Mouse (Mus musculus) spleen, postnatal 36 days (tissue): ENCODE data around the gene Add3.

Experiments
- DNase-seq, 2 experiments: peaks; one replicate each; pipeline ENCODE4 v3.0.0; 2022; ENCODE audit warnings: low spot score in 2 of 2, mixed read lengths in 1 of 2

Gene Add3

DNA sequence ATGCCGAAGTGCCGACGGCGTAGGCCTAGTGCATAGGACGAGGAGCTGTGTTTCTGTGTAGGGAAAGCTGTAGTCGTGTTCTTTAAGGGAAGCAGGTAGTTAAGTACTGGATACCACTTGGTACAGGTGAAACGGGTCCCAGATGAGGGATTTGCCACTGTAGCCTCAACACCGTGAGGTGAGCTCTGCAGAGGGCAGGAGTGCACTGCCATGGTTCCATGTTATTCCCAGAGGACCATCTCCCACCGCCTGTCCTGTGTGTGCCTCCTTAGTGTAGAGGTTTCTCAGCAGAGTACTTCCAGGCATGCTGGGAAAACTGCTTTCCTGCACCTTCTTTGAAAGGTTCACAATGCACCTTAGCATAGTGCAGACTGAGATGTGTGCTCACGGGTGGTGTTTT is 26.1 kb downstream of the Add3 start:
- no peak for DNase-seq

DNA sequence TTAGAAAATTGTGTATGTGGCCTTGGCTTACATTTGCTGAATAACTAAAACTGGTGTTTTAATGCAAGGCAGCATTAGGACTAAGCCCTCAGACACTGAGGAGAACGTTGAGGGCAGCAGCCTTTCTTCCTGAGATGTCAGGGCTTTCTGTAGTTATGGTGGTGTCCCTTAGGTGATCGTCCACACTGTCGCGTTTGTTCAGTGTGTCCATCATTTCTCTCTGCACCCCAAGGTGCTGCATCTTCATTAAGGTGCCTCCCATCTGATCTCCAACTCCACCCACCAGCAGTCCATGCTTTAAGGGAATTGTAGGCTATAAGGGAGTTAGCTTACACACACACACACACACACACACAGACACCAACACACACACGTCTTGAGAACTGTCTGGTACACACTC is 28.3 kb downstream of the Add3 start:
- no peak for DNase-seq

DNA sequence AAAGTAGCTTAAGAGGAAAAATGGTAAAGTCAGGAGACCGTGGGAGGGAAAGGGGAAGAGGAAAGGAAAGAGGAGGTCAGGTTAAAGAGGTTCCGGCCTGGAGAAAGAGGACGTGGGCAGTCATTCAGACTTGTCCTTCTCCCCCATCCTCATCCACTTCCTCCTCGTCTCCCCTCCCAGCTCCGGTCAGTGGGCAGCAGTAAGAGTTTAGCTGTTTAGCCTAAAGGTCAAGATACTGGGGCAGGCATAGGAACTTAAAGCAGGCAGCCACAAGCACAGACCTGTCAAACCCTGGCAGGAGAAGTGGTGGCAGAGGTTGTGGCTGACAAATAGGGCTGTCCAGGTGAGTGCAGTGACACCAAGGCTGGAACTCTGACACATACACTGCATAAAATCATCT is 30.4 kb downstream of the Add3 start:
- DNase-seq: no peak

DNA sequence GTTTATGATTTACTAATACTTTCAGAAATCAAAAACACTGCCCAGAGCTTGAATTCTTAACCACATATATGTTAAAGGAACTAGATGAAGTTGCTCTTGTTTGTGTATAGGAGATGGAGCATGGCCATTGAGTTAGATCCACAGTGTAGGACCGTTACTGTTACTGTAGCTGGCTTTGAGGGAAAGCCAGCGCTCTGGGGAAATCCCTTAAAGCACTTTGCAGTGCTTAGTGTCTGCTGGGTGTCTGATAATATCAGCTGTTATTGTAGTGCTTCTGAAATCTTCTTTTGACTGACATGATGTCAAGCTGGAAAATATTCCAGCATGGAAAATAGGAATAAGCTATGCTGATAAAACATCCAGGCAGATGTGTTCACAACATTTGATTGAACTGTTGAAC is 33.8 kb downstream of the Add3 start:
- DNase-seq: no peak

DNA sequence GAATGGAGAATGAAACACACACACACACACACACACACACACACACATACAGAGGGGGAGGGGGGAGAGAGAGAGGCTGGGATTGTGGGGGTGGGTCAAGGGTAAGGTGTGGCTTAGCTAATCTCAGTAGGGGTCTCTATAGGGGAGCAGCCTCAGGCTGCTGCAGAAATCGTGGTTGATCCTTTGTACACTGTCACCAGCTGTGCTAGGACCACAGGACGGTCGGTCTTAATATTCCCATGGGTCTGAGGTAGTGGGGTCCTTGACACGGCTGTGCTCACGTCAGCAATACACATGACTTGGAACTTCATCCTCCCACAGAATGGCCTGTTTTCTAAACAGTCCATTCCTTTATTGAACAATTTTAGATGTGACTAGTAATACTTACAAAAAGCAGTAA is 35.3 kb downstream of the Add3 start:
- DNase-seq: no peak

DNA sequence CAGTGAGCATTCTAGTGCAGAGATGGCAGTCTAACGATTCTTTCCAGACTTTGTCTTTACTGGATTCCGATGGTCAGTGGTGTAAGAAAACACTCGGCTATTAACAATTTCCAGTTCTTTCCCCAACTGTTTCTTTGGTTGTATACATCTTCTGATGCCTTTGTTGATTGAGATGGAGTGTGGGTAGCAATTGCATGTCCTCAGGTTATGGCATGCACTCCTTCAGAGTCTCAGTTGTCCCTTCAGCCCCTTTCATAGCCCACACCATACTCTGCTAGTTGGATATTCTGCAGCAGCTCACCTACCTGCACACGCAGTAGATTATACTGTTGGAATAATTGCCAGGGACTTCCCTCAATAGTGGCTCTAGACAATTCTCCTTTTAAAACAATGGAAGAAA is 36.3 kb downstream of the Add3 start:
- DNase-seq: no peak

DNA sequence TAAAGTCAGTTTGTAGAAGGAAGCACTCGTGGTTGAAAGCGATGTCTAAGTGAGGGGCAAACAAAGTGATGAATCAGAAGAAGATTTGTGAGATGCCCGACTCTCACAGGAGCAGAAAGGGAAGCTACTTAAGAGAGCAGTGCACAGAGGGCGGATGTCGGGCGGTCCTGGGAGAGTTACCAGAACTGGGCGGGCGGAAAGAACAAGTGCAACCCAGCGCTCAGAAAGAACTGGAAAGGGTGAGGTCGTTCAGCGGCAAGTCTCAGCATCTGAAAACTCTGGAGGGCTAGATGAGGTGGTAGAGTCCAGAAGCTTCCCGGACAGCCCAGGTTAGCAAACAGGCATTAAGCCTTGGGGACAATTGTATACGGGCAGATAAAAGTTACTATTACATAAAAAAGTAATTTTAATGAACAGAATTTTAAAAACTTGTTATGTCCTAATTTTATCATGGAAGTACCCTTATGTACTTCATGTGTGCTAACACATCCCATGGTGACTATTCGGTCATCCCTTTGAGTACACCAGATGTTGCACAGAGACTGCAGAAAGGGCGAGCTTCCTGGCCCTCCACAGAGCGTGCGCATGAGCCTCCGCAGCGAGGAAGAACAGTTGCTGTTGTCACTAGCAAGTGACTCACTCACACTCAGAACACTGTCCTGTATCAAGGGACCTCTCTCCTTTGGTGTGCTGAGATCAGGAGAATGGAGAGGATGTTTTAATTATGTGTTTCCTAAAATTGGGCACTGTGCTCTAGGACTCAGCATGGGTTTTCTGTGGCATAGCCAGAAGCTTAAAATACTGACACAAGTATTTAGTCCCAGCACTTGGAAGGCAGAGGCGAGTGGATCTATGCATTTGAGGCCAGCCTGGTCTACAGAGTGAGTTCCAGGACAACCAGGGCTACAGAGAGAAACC is 38.6 kb downstream of the Add3 start:
- DNase-seq: no peak

DNA sequence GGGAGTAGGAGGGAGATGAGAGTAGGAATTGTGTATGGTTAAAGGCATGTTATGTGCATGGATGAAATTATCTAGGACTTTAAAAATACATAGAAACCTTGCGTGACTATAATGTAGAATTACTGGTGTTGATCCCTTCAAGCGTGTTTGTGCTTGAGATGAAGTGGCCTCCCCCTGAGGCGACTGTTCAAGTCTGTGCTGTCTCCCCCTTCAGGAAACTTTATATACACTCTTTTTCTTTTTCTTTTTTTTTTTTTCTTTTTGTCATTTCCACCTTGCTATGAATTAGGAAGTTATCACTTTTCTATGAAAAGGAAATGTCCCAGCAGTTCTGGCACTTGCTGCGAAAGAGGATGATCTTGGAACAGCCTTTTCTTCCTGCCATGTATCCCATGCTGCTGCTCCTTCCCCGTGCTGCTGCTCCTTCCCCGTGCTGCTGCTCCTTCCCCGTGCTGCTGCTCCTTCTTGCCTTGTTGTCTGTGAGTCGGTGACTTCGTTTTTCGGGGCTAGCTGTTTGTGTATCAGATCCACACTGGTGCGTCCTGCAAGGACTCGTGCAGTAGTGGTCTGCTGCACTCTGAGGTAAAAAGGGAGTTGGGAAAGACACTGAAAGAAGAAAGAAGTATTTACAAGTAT is 40.0 kb downstream of the Add3 start:
- no peak for DNase-seq

DNA sequence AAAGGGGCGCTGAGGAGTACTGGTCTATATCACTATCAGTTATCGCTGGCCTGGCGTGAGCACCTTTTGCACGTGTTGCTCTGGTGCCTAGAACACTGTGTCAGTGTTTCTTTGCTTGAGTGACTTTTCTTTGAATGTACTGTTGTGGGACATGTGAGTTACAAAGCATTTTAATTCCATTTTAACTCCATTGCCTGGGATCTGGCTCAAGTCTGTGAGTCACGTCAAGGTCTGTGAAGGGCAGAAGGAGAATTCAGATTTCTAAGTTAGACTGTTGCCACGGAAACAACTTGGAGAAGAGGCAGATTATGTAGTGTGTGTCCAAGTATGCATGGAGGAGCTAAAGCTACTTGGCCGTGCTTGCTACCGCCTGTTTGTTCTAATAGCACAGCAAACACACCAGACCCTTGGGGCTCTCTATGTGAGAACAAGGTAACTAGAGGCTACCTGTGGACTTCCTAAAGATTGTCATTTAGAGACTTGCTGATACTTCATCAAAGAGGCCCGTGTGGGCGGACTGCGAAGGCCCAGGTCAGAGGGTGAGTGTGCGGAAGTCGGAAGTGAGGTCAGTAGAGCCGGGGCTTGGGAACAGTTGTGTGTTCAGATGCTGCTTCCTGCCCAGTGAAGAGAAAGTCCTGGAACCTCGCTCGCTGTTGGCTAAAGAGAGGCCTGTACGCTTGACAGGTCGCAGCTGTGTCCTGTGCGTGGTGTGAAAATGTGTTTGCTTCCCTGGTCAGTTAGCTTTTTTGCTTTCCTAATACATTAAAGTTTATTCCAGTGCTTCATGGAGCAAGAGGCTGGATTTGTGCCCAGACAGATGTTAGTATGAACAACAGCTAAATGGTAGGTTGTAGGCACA is 41.0 kb downstream of the Add3 start:
- no peak for DNase-seq

DNA sequence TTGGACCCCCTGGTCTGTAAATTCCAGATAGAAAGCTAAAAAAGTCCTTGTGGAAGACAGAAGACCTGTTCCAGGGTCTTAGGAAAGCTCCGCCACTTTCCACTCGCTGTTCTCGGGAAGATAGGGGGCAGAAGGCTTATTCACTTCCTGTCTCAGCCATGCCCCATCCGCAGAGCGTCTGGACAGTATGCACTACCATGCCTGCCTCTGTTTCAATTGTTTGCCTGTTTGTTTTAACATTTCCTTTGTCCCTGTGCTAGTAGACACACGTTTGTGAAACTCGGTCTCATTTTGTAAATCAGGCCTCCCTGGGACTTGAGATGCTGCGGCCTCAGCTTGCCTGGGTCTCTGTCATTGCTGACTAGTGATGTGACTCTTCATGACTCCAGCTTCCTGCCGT is 43.4 kb downstream of the Add3 start:
- no peak for DNase-seq

DNA sequence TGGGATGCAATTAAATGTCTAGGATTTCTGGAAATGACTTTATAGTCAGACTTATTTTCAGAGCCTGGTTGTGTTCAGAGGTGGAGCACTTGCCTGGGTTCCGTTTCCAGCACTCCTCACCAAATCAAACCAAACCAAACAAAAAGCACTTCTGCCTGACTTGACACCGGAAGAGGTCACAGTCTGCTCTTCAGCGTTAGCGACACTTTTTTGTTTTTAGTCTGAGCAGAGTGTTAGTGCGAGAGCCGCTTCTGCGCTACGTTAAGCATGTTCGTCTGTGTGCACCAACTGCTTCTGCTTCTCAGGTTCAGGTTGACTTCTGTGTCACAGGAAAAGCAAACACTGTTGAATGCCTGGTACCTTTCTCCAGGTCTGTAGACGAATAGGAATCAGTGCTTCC is 44.0 kb downstream of the Add3 start:
- DNase-seq: peak; percentile 78 to 79

DNA sequence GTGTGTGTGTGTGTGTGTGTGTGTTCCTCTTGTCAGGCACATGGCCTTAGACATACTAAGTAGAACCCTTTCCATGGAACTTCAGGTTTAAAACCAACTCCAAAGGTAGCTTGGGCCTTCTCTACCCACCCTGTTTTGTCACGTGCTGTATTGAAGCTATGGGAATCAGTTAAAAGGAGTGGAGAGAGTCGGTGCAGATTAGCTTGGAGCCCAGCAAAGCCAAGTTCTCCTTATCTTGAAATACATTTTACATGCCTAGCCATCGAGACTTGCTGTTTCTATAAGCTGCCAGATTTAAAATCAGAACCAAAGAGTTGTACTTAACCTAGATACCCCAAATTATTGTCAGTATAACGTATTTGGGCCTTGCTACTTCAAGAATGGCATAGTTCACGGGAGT is 44.7 kb downstream of the Add3 start:
- no peak for DNase-seq

DNA sequence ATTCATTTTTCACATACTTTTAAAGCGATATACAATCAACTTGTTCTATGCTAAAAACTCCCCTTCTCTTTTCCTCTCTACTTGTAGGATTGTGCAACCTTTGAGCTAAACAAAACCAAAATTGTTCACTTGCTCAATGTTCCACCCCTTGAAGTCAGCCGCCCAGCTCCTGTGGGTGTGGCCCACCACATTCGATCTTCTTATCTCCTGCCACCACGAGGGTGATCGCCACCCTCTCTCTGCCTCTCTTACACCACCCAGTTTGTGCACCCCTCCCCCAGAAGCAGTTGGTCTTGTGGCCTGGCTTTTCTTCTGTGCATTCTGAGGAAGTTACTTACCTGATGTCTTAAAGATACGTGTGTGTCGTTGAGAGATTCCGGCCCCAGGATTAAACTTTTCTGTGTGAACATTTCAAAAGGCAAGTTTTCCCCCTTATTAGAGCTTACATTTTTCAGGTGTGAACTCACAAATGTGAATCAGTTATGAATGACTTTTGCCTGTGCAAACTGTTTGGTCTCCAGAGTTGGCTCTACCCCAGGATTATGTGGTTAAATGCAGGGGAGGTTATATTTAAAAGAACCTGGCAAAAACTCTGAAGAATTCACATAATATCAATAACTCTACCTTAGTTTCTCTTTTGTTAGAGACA is 45.4 kb downstream of the Add3 start:
- peak; percentile 91 to 94 for DNase-seq

DNA sequence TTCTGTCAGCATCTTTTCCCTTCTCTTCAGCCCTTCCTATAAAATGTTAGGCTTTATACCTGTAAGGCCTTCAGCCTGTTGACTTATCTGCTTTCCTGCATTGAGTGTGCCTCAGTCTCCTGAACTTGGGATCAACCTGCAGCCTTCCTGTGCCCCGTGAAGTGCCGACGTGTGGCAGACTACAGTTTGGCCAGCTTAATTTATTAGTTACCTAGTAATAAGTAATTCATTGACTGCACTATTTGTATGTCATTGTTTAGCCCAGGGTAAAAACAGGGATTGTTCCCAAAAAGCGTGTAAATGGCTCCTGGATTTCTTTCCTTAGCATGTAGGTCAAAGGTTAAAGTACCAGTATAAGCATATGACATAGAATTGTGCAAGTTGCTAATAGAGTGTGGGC is 46.2 kb downstream of the Add3 start:
- DNase-seq: no peak

DNA sequence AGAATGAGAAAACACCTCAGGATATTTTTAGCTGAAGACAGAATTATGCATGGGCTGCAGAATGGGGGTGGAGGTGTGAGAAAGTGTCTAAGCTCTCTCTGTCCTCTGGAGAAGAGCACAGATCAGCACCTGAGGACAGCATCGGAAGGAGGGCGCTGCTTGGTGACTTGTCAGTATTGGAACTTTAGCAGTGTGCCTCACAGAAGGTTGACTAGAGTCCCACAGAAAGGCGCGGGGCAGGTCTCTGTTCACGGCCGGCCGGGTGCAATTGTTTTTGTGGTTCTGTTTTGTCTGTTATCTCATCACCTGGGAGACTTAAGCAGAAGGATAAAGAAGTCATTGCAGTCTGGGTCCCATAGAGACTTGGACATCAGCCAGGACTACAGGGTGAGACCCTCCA is 47.3 kb downstream of the Add3 start:
- DNase-seq: peak; percentile 66 to 69

DNA sequence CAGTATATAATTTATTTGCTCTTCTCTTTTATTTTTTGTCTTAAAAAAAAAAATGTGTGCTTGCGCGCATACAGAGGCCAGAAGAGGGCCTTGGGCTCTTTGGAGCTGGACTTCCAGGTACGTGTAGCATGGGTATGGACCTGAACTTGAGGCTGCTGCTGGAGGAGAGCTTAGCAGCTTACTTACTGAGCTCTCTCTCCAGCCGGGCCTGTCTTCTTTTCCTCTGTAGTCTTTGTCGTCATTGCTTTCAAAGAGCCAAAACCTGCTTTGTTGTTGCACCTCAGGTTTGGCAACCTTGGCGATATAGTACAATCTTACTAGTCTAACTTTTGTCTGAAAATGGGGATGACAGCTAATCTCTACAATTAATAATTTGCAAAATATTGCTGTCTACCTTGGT is 47.9 kb downstream of the Add3 start:
- no peak for DNase-seq

DNA sequence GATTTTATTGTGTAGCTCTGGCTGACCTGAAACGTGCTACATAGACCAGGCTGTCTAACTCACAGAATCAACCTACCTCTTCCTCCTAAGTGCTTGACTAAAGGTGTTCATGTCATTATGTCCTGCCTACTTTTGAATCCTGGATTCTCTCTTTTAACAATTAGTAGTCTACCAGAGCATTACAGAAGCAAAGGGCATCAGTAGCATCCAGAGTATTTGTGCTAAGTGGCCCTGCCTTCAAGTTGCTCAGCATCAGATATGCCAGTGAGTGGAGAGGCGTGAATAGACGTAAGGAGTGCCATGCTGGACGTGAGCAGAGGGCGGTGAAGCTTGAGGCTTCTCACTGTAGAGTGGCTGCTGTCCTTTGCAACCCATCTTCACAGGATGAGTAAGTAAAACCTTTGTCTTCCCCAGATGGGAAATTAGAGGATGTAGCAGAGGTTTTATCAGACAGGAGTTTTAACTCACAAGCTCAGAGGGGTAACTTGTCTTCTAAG is 48.5 kb downstream of the Add3 start:
- DNase-seq: no peak

DNA sequence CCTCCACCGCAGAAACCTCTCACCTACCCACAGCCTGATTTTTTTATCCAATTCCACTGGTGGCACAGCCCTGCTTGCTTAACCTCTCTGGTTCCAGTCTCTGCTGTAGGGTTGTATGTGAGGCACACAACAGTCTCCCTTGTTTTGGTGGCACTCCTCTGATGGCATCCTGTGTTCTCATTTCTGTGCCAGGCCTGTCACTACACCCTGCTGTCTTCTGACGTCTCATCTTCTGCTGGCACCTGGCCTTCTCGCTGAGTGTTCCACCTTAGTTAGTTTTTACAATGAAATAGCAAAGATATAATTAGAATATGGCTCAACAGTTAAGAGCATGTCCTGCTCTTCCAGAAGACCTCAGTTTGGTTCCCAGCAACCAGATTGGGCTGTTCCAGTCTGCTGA is 49.5 kb downstream of the Add3 start:
- no peak for DNase-seq

DNA sequence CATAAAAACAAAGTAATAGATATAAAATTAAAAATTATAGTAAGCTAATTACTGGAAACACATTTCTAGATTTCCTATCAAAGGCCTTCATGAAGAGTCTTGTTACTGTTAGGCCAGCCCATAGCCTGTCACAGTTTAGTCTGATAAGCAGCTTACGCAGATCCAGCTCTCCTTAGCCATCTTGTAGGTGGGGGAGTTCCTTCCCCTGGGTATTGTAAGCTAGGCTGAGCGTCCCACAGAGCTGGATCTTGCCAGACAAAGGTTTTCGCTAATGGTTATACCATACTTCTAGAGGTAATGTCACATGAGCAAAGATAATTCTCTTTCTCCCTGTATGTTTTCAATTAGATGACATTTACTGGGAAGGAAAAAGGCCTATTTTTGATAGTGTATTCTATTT is 50.0 kb downstream of the Add3 start:
- no peak for DNase-seq

DNA sequence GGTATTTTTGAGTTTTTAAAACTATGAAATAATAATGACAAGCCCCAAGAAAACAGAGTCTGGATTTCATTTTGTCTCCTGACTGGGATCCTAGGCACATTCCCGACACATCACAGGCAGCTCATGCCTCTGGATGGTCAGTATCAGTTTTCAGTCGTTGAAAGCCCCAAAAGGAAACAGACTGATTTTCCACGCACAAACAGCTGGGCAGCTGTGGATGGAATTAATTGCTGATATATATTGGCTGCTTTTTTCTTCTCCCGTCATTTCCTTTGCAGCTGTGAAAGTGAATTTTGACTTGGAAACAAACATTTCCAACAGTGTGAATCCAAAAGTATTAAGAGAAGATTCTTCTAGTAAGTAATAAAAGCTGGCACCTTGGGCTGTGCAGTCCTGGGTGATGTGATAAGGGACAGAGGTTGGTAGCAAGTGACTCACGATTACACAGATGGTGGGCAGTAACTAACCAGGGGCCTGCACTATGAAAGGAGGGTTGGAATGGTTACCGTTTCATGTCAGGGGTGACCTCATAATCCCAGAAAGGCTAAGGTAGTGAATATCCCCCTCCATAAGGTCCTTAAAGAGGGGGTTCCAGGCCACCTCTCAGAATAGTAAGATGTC is 51.7 kb downstream of the Add3 start:
- DNase-seq: no peak

DNA sequence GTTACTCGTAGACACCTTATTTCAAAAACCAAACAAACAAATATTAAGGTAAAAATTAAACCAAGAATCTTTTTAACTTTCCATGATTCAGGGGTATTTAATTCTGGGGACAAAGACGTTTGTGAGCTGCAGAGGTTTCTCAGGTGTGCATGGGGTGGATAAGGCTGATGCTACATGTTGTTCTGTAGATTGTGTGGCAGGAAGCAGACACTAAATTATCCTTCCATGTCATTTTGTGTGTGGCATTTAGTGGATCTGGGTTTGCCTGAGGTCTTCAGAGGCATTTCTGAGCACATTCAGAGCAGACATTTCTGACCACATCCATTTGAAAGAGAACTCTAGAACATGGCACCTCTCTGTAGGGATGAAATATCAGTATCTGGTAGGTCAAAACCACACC is 52.9 kb downstream of the Add3 start:
- DNase-seq: no peak
